Mouse (Mus musculus) left cerebral cortex, postnatal 36 days (tissue): Measurements from ENCODE around the gene Trpm1. TPM values are rescaled to one million over a fixed set of nuclear protein-coding genes. Genes with fewer than 3 reads are reported as not detected.

Source experiments
- DNase-seq, 2 experiments: peaks; one replicate each; pipeline ENCODE4 v3.0.0; 2021 to 2022; ENCODE audit warnings: low spot score in 2 of 2, mixed read lengths in 1 of 2
- intact Hi-C: fragments of 180-260 bp; cut with DNase I; formaldehyde crosslinking; loops from one replicate; pipeline ENCODE4 v1.15.1; 2025
- microRNA-seq: library from miRNA; unstranded; fragments of <30 nt; microRNA quantifications from one replicate; pipeline ENCODE4 v1.2.0, GENCODE M21; 2022
- total RNA-seq, 2 experiments: library from RNA; stranded (reverse); gene quantifications; 2 replicates each; pipeline ENCODE4 v1.2.3; 2021

Gene Trpm1
- total RNA-seq, 2 experiments from 2014 or later = 1.6 TPM; not detected in 1

- no peak for DNase-seq
- intact Hi-C loops = no loop called here
Observed at GRCm38 (mm10) chr7:64266587-64266986, 113.0 kb downstream of the Trpm1 start.

GRCm38 (mm10) chr7:64271926-64272325 is 118.3 kb downstream of the Trpm1 start:
- intact Hi-C loops = no loop called here
- DNase-seq = no peak

- intact Hi-C loops = no loop called here
- DNase-seq = no peak
Observed at GRCm38 (mm10) chr7:64275518-64275917, 121.9 kb downstream of the Trpm1 start.

GRCm38 (mm10) chr7:64276921-64277320 is 123.3 kb downstream of the Trpm1 start:
- DNase-seq = no peak
- intact Hi-C loops = no loop called here

GRCm38 (mm10) chr7:64278526-64278925 is 124.9 kb downstream of the Trpm1 start:
- intact Hi-C loops = no loop called here
- no peak for DNase-seq

GRCm38 (mm10) chr7:64279548-64279947 is 125.9 kb downstream of the Trpm1 start:
- DNase-seq = no peak

GRCm38 (mm10) chr7:64286566-64286965 is 132.9 kb downstream of the Trpm1 start:
- intact Hi-C loops = loop anchor here (5.0 kb wide), 1 partner anchor 124 kb away; no protein-coding TSS in a partner anchor
- DNase-seq = no peak

More at GRCm38 (mm10) chr7:64279548-64279947, 125.9 kb downstream of the Trpm1 start:
- intact Hi-C loops = no loop called here

GRCm38 (mm10) chr7:64287414-64288091 is 133.9 kb downstream of the Trpm1 start, which contains the start of gene Mtmr10:
Mtmr10 (plus strand) TSS chr7:64287653.
- intact Hi-C loops = loop anchor here (5.0 kb wide), 1 partner anchor 125 kb away; no protein-coding TSS in a partner anchor

GRCm38 (mm10) chr7:64289416-64289815 is 135.8 kb downstream of the Trpm1 start:
- no peak for DNase-seq
- intact Hi-C loops = loop anchor here (5.0 kb wide), 1 partner anchor 127 kb away; no protein-coding TSS in a partner anchor

More at GRCm38 (mm10) chr7:64287414-64288091, 133.9 kb downstream of the Trpm1 start, which contains the start of gene Mtmr10:
- DNase-seq = peak; percentile 97 to 99

GRCm38 (mm10) chr7:64290431-64290830 is 136.8 kb downstream of the Trpm1 start:
- DNase-seq = no peak
- intact Hi-C loops = no loop called here

GRCm38 (mm10) chr7:64291722-64292121 is 138.1 kb downstream of the Trpm1 start:
- peak in 1 of 2 experiments; percentile 41 for DNase-seq
- intact Hi-C loops = no loop called here

GRCm38 (mm10) chr7:64296286-64297010 is 142.8 kb downstream of the Trpm1 start:
- intact Hi-C loops = no loop called here
- no peak for DNase-seq

GRCm38 (mm10) chr7:64310241-64310640 is 156.6 kb downstream of the Trpm1 start:
- intact Hi-C loops = no loop called here
- DNase-seq = no peak

GRCm38 (mm10) chr7:64310756-64311155 is 157.1 kb downstream of the Trpm1 start:
- DNase-seq = no peak
- intact Hi-C loops = no loop called here

GRCm38 (mm10) chr7:64312811-64313210 is 159.2 kb downstream of the Trpm1 start:
- intact Hi-C loops = no loop called here
- no peak for DNase-seq

Small RNA genes within 50 kb of the gene (microRNA-seq; reads per million reads assigned to microRNA genes)
- gene Mir211 = 2.3 reads per million
- not detected for gene Mir6416

Other genes with a start within 250 kb of the Trpm1 start
- not detected for gene E030018B13Rik, start 237.0 kb upstream of the Trpm1 start, total RNA-seq
- 100 to 1,000 TPM; 168 to 175 TPM for gene Klf13, start 214.9 kb upstream of the Trpm1 start, total RNA-seq
- 10 to 100 TPM; 16.1 to 17.5 TPM for gene Mtmr10, start 133.8 kb downstream of the Trpm1 start, total RNA-seq
- 10 to 100 TPM in 1 of 2 experiments, 1 to 10 TPM in 1; 9.1 to 12.8 TPM for gene Fan1, start 220.3 kb downstream of the Trpm1 start, total RNA-seq
- gene Mphosph10, start 238.4 kb downstream of the Trpm1 start, total RNA-seq = 10 to 100 TPM; 16.1 to 19.6 TPM
- 10 to 100 TPM; 46.8 to 48.9 TPM for gene Mcee, start 238.8 kb downstream of the Trpm1 start, total RNA-seq